Mouse (Mus musculus): ENCODE measurements around the gene Dmd. TPM values are rescaled to one million over a fixed set of nuclear protein-coding genes. Genes with fewer than 3 reads are reported as not detected.

Dmd gene
- polyA plus RNA-seq, 1 experiment, result 36.8 TPM

DNA sequence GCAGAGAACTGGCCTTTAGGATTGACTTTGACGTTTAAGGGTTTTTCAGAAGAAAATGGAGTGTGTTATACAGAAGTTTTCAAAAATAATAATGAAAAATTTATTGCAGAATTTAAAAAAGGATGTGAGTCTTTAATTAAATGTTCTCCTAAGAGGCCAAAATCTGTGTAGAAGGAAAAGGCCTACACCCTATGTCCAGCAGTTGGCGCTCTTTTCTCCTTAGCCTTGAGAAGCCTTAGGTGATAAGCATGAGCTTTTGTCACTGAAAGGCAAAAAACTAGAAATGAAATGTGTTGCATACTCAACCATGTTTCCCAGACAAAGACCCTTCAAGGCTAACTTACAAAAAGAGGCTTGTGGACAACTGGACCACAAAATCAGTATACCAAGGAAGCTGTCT, 2222.6 kb downstream of the Dmd start:
- H3K27ac ChIP-seq (ENCODE audit: insufficient read depth, low read length), result no peak overlapping the region
- TF ChIP-seq POLR2A (IDR thresholded peaks at IDR 0.05; ENCODE audit: extremely low read depth, insufficient read depth, low read length) (no peak), CTCF (IDR thresholded peaks at IDR 0.05; ENCODE audit: extremely low read depth, insufficient read depth, low read length) (no peak)
- no peaks in the 10 kb centered on the region for H3K4me1 ChIP-seq (ENCODE audit: control insufficient read depth, insufficient read depth, low read length)
- H3K4me3 ChIP-seq (ENCODE audit: insufficient read depth, low read length), result no peak overlapping the region

DNA sequence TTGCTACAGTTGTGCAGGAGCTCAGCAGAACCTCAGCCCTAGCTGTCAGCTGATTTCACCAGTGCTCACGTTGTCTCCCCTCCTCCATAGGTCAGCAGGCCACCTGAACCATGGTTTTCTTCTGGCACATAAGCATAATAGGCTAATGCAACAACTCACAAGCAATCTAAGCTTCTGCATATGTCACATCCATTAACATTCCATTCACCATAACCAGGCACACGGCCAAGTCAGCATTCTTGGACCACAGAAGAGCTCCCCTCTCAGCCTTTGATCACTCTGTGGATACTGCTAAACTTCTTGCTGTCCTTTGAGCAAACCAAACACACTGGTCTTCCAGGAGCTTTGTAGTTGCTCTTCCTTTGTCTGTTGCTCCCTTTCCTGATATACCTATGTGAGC, 2238.9 kb downstream of the Dmd start:
- Histone ChIP-seq H3K4me1 (ENCODE audit: control insufficient read depth, insufficient read depth, low read length) (no peaks in the 10 kb centered on the region), H3K27ac (ENCODE audit: insufficient read depth, low read length) (no peak overlapping the region), H3K4me3 (ENCODE audit: insufficient read depth, low read length) (no peak overlapping the region)
- TF ChIP-seq CTCF (IDR thresholded peaks at IDR 0.05; ENCODE audit: extremely low read depth, insufficient read depth, low read length) (no peak), POLR2A (IDR thresholded peaks at IDR 0.05; ENCODE audit: extremely low read depth, insufficient read depth, low read length) (no peak)

- TF ChIP-seq CTCF (IDR thresholded peaks at IDR 0.05; ENCODE audit: extremely low read depth, insufficient read depth, low read length) (no peak), POLR2A (IDR thresholded peaks at IDR 0.05; ENCODE audit: extremely low read depth, insufficient read depth, low read length) (no peak)
- Histone ChIP-seq H3K4me3 (ENCODE audit: insufficient read depth, low read length) (no peak overlapping the region), H3K4me1 (ENCODE audit: control insufficient read depth, insufficient read depth, low read length) (no peaks in the 10 kb centered on the region), H3K27ac (ENCODE audit: insufficient read depth, low read length) (no peak overlapping the region)
These were observed 2245.2 kb downstream of the Dmd start for GRCm38 (mm10) chrX:85193856-85194255.

DNA sequence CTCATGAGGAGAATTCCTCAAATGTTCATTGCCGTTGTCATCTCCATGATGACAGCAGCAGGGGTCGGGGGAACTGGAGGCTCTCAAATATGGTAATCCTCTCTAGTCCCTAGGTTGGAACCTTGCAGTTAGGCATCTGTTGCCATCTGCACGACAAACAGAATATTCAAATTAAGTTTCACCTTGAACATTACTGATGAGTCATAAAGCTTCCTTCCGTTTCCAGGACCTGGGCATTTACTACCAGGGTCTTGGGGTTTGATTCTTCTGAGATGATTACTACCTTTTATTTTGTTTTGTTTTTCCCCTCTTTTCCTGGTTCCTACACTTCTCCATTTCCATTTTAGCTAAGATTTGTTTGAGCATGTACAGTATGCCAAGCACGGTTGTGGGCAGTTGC, 2249.0 kb downstream of the Dmd start:
- Histone ChIP-seq H3K27ac (ENCODE audit: insufficient read depth, low read length) (no peak overlapping the region), H3K4me1 (ENCODE audit: control insufficient read depth, insufficient read depth, low read length) (no peaks in the 10 kb centered on the region), H3K4me3 (ENCODE audit: insufficient read depth, low read length) (no peak overlapping the region)
- TF ChIP-seq POLR2A (IDR thresholded peaks at IDR 0.05; ENCODE audit: extremely low read depth, insufficient read depth, low read length), result no peak
- no peak for TF ChIP-seq CTCF (IDR thresholded peaks at IDR 0.05; ENCODE audit: extremely low read depth, insufficient read depth, low read length)

DNA sequence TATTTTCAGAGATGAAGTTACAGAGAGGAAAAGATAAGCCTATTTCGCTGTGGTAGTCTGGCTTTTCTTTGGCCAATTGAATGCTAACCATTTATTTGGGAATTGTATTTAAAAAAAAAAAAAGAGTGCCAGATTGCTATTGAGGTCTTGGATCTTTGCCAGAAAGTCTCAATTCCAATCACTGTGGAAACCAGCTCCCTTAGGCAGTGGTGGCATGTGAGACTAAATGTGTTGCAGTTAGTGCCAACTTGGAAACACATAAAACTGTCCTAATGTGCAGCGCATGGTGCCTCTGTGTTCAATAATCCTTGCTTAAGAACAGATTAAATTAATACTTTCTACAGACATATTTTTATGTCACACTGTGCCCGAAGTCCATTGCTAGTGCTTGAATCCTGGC, 2250.7 kb downstream of the Dmd start:
- TF ChIP-seq POLR2A (IDR thresholded peaks at IDR 0.05; ENCODE audit: extremely low read depth, insufficient read depth, low read length) (no peak), CTCF (IDR thresholded peaks at IDR 0.05; ENCODE audit: extremely low read depth, insufficient read depth, low read length) (no peak)
- Histone ChIP-seq H3K4me1 (ENCODE audit: control insufficient read depth, insufficient read depth, low read length) (no peaks in the 10 kb centered on the region), H3K27ac (ENCODE audit: insufficient read depth, low read length) (no peak overlapping the region), H3K4me3 (ENCODE audit: insufficient read depth, low read length) (no peak overlapping the region)

GRCm38 (mm10) chrX:85207001-85207400, 2258.3 kb downstream of the Dmd start:
- Histone ChIP-seq H3K4me1 (ENCODE audit: control insufficient read depth, insufficient read depth, low read length) (no peaks in the 10 kb centered on the region), H3K27ac (ENCODE audit: insufficient read depth, low read length) (no peak overlapping the region), H3K4me3 (ENCODE audit: insufficient read depth, low read length) (no peak overlapping the region)
- TF ChIP-seq POLR2A (IDR thresholded peaks at IDR 0.05; ENCODE audit: extremely low read depth, insufficient read depth, low read length) (no peak), CTCF (IDR thresholded peaks at IDR 0.05; ENCODE audit: extremely low read depth, insufficient read depth, low read length) (no peak)

GRCm38 (mm10) chrX:85226883-85227282, 2278.2 kb downstream of the Dmd start:
- no peak overlapping the region for H3K27ac ChIP-seq (ENCODE audit: insufficient read depth, low read length)
- H3K4me1 ChIP-seq (ENCODE audit: control insufficient read depth, insufficient read depth, low read length), result no peaks in the 10 kb centered on the region
- TF ChIP-seq POLR2A (IDR thresholded peaks at IDR 0.05; ENCODE audit: extremely low read depth, insufficient read depth, low read length) (no peak), CTCF (IDR thresholded peaks at IDR 0.05; ENCODE audit: extremely low read depth, insufficient read depth, low read length) (no peak)
- no peak overlapping the region for H3K4me3 ChIP-seq (ENCODE audit: insufficient read depth, low read length)

GRCm38 (mm10) chrX:85249379-85249778, 2300.7 kb downstream of the Dmd start, which contains the start of gene Fthl17a:
Gene Fthl17a, plus strand, starts transcription at chrX:85249679.
- no peak for TF ChIP-seq CTCF (IDR thresholded peaks at IDR 0.05; ENCODE audit: extremely low read depth, insufficient read depth, low read length)
- TF ChIP-seq POLR2A (IDR thresholded peaks at IDR 0.05; ENCODE audit: extremely low read depth, insufficient read depth, low read length), result no peak
- Histone ChIP-seq H3K27ac (ENCODE audit: insufficient read depth, low read length) (no peak within 1 kb of the TSS), H3K4me3 (ENCODE audit: insufficient read depth, low read length) (no peak within 1 kb of the TSS), H3K4me1 (ENCODE audit: control insufficient read depth, insufficient read depth, low read length) (no peaks in the 10 kb centered on the region)

All from cortical plate, adult 2 months (tissue).